Mouse (Mus musculus): ENCODE measurements around the gene Msmb.

DNA sequence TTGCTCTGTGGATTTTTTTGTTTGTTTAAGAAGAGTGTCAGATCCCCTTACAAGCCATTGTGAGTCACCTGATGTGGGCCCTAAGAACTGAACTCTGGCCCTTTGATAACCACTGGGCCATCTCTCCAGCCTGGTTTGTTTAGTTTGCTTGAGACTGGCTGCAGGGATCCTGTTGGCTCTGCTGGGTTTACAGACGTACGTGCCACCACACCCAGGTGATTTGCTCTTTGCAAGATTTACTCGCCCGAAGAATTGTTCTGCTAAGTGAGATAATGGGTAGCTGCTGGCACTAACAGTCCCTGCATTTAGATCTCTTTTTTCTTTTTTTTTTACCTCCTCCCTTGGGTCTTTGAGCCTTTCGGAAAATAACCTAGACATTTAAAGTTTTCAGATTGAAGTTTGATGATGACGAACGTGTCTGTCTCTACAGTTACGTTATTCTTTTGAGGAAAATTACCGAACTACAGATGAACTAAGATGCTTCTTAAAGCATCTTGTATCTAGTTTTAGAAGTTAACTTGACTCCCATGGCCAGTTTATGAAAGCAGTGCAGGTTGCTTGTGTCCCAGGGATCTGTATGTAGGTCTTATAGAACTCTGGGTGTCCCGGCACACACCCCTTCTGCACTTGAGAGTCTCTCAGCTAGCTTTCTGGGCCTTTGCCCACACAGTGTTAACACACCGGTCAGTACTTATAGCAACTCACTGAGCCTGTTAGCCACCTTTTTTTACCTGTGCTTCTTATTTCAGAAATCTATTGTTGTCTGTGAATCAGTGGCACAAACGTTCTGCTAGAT lies 19.5 kb downstream of the Msmb start:
- TF ChIP-seq CTCF (IDR thresholded peaks at IDR 0.05; ENCODE audit: borderline replicate concordance, insufficient read depth, low read depth, low read length) (no peak), POLR2A (IDR thresholded peaks at IDR 0.05; ENCODE audit: borderline replicate concordance, insufficient read depth, low read length) (no peak)

Measured in cerebellum, adult 2 months (tissue).